Mouse (Mus musculus) layer of hippocampus, adult 2 months (tissue): ENCODE data around the gene Pdcl. TPM values are rescaled to one million over a fixed set of nuclear protein-coding genes. Genes with fewer than 3 reads are reported as not detected.

Experiments used
- DNase-seq, 2 experiments: peaks; one replicate each; pipeline ENCODE4 v3.0.0; 2022; ENCODE audit warnings: low spot score in 2 of 2
- H3K27ac ChIP-seq: fragments of 200-600 bp; 2 replicates; pipeline ENCODE4 v1.8.1; 2022
- H3K4me3 ChIP-seq: fragments of 200-600 bp; 2 replicates; pipeline ENCODE4 v1.8.1; 2022; ENCODE audit warnings: mild to moderate bottlenecking
- CTCF ChIP-seq: fragments of 200-600 bp; conservative IDR thresholded peaks from 2 replicates; pipeline ENCODE4 v1.8.1; 2022; ENCODE audit warnings: antibody characterized with exemption, mild to moderate bottlenecking, moderate library complexity
- long read RNA-seq, 2 experiments: library from polyadenylated mRNA; stranded (forward); transcript quantifications; one replicate each; pipeline ENCODE4 v2.0.0; 2021; ENCODE audit warnings: borderline mapping rate in 2 of 2
- total RNA-seq, 2 experiments: library from RNA; stranded (reverse); gene quantifications; 2 replicates each; pipeline ENCODE4 v1.2.3; 2021

Pdcl gene
- total RNA-seq = 10 to 100 TPM; 26.1 to 31.3 TPM
- long read RNA-seq, experiment 1, transcript Pdcl-201 (4 exons, 2,858 nt) = major isoform, 16 of 20 reads
- long read RNA-seq, experiment 1, partial matches to known transcripts = 0 of 20 reads
- long read RNA-seq, experiment 1, other reads (novel, unspliced or antisense) = 3 of 20 reads
- long read RNA-seq, experiment 2, transcript Pdcl-201 (4 exons, 2,858 nt) = major isoform, 32 of 36 reads
- long read RNA-seq, experiment 2, partial matches to known transcripts = 0 of 36 reads
- long read RNA-seq, experiment 2, other reads (novel, unspliced or antisense) = 4 of 36 reads

DNA sequence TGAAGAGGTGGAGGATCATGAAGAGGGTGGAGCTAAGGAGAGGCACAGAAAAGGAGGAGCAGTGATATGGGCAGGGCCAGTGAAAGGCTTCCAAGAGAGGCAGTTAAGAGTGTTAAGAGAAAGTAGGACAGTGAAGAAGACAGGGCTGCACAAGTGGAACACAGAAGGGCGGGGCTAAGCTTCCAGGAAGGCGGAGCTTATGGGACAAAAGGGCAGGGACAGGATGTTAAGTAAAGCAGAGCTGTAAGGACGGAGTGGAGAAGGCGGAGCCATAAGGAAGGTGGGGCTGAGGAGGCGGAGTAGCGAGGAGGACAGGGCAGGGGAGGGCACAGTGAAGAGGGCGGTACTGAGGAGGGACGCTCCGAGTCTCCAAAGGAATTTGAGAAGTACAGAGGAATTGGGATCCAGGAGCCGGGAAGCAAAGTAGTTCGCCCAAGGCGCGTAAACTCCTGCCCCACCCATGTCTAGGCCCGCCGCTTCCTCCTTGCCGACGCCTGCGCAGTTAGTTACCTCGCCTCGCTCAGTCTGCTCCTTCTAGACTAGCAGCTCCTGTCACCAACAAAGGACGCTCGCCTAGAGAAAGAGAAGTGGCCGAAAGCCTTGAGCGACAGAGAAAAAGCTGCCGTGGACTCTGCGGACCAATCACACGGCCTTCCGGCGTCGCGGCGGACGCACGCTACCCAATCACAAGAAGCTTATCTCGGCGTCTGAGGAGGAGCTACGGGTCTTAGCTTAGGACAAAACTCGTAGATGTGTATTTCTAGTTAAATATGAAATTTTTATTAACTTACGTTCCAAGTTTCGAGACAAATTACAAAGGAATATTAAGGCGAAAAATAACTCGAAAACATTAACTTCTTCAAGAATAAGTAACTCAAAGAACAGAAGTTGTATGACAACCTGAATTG is at the start of gene Pdcl:
TSS of gene Pdcl (minus strand) at position 700 of the 908 bp plus-strand sequence.
- Histone ChIP-seq H3K4me3 (peak within 1 kb of the TSS; percentile 74), H3K27ac (peak within 1 kb of the TSS; percentile 96)
- no peak for TF ChIP-seq CTCF
- DNase-seq = peak; percentile 85 to 89

DNA sequence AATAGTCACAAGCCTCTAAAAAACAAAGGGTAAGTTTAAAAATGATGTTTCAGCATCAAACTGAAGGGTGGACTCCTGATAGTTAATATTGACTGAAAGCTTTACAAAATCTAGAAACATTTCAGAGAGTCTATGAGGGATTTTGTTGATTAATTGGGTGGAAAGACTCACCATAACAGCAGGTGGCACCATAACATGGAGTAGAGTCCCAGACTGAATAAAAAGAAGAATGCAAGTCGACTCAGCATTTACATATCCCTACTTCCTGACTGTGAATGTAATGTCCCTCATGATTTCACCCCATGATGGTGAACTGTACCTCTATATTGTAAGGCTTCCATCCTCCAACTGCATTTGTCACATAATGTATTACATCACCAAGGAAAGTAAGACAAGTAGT is 36.4 kb upstream of the Pdcl start:
- DNase-seq = no peak
- Histone ChIP-seq H3K27ac (no peak overlapping the region), H3K4me3 (no peak overlapping the region)
- peak; percentile 68 for TF ChIP-seq CTCF

DNA sequence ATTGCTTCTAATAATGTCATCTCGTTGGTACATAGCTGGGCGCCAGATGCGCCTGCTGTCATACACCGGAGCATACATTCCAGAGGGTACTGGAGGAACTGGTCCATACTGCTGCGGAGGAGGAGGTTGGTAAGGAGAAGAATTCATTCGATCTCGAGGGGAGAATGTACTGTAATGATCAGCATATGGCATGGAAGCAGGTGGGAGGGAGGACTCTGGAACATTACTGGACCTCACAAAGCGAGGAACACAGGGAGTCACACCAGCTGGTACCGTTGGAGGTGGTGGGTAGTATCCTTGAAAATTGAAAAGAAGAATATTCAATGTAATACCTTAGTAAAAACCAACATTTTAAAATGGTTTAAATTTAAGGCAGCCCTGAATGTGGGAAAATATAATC is 23.8 kb upstream of the Pdcl start:
- DNase-seq = peak in 1 of 2 experiments; percentile 56
- Histone ChIP-seq H3K27ac (peak overlapping the region; percentile 49), H3K4me3 (no peak overlapping the region)
- TF ChIP-seq CTCF = no peak

GRCm38 (mm10) chr2:37380189-37380588 is 21.1 kb upstream of the Pdcl start:
- Histone ChIP-seq H3K27ac (no peak overlapping the region), H3K4me3 (no peak overlapping the region)
- DNase-seq = peak; percentile 46 to 68
- TF ChIP-seq CTCF = peak; percentile 86

GRCm38 (mm10) chr2:37376018-37376417 is 16.9 kb upstream of the Pdcl start:
- DNase-seq = no peak
- no peak overlapping the region for H3K4me3 ChIP-seq
- no peak for TF ChIP-seq CTCF
- H3K27ac ChIP-seq = peak overlapping the region; percentile 44; the same call in 1 of the 2 replicates

GRCm38 (mm10) chr2:37370651-37371050 is 11.5 kb upstream of the Pdcl start:
- H3K27ac ChIP-seq = no peak overlapping the region
- TF ChIP-seq CTCF = no peak
- no peak for DNase-seq
- no peak overlapping the region for H3K4me3 ChIP-seq

DNA sequence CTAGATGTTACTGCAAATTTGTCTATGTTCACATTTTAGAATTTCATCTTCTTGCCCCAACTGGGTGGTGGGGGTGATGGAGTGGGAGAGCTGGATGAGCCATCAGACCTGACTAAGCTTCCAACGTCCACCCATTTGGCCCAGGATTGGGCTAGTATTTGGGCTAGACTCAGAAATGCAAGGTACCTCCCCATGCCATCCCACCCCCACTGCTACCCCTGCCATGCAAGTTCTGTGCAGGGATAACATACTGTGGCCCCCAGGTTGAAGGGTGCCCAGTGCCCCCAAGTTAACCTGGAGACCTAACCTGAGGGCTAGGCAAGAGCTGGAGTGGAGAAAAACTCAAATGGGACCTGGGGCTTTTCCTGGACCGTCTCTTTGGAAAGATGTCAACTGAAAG is 776 bp upstream of the Pdcl start:
- no peak for TF ChIP-seq CTCF
- no peak for DNase-seq
- Histone ChIP-seq H3K27ac (no peak overlapping the region), H3K4me3 (no peak overlapping the region)

DNA sequence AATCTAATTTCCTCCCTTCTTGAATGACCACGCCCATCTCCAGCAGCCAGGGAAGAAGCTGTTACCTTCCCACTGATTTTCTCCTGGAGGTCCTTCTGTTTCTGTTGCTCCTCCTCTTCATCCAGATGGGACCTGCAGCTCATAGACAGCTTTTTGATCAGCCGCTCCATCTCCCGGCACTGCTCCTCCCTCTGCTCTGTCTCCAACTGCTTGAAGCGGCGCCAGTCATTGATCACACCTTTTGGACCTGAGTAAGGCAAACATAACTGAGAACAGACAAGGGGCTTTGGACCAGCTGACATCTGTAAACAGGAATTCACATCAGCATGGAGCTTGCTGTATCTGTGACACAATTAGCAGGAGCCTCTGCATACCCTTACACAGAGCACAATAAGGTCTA is 3.6 kb downstream of the Pdcl start:
- H3K4me3 ChIP-seq = no peak overlapping the region
- no peak overlapping the region for H3K27ac ChIP-seq
- DNase-seq = no peak
- no peak for TF ChIP-seq CTCF

DNA sequence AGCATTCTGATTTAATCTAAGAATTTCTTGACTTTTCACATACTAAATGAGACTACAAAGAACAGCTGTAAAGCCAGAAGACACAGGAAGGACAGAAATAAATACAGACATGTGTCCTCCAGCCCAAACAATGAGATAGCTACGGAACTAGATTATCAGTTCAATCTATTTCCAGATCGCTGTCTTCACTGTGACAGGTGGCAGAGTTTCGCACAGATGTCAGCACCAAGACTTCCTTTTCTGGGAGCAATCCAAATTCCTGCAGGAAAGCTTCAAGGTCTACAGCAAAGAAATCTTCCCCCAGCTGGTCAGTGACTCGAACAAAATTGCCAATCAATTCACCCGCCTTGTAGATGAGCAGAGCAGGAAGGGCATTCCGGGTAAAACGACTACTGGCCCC is 7.5 kb downstream of the Pdcl start:
- no peak overlapping the region for H3K27ac ChIP-seq
- no peak for TF ChIP-seq CTCF
- peak; percentile 38 to 48 for DNase-seq
- H3K4me3 ChIP-seq = no peak overlapping the region

GRCm38 (mm10) chr2:37338497-37339187 is 20.5 kb downstream of the Pdcl start:
- DNase-seq = peak; percentile 46 to 71
- no peak overlapping the region for H3K4me3 ChIP-seq
- peak; percentile 87 for TF ChIP-seq CTCF
- no peak overlapping the region for H3K27ac ChIP-seq

GRCm38 (mm10) chr2:37333321-37333720 is 25.8 kb downstream of the Pdcl start:
- no peak overlapping the region for H3K27ac ChIP-seq
- no peak for DNase-seq
- no peak overlapping the region for H3K4me3 ChIP-seq
- no peak for TF ChIP-seq CTCF

GRCm38 (mm10) chr2:37326215-37326614 is 32.9 kb downstream of the Pdcl start, which contains the start of gene Olfr368:
Gene Olfr368, plus strand, starts transcription at chr2:37326515.
- no peak for TF ChIP-seq CTCF
- no peak within 1 kb of the TSS for H3K4me3 ChIP-seq
- DNase-seq = no peak
- H3K27ac ChIP-seq = no peak within 1 kb of the TSS

Other genes with a start within 250 kb of the Pdcl start
- gene Olfr362, start 241.4 kb downstream of the Pdcl start, total RNA-seq = not detected
- not detected for gene Olfr364-ps1, start 220.0 kb downstream of the Pdcl start, total RNA-seq
- gene Olfr365, start 171.1 kb downstream of the Pdcl start, total RNA-seq = under 1 TPM in 1 of 2 experiments, not detected in 1; 0.08 TPM
- gene Olfr366, start 147.8 kb downstream of the Pdcl start, total RNA-seq = not detected
- not detected for gene Olfr368, start 32.8 kb downstream of the Pdcl start, total RNA-seq
- gene Rc3h2, start 63.6 kb upstream of the Pdcl start, total RNA-seq = 10 to 100 TPM; 85.9 to 91.9 TPM
- gene Zbtb26, start 83.8 kb upstream of the Pdcl start, total RNA-seq = 10 to 100 TPM in 1 of 2 experiments, 1 to 10 TPM in 1; 9.7 to 11.9 TPM
- gene Zbtb6, start 83.8 kb upstream of the Pdcl start, total RNA-seq = 10 to 100 TPM; 15.2 to 15.6 TPM
- gene Rabgap1, start 83.9 kb upstream of the Pdcl start, total RNA-seq = 10 to 100 TPM; 92.7 to 99.2 TPM
- 1 to 10 TPM; 2.7 to 3.5 TPM for gene Gpr21, start 157.0 kb upstream of the Pdcl start, total RNA-seq